Mouse (Mus musculus) thymus, adult 2 months (tissue): ENCODE measurements at regions not wholly inside any gene's neighbourhood (a gene's known extent, or its start where the extent isn't known, plus 50 kb on each side); places are given as distances from the start of the nearest gene placed in this dataset.

ENCODE experiments used
- CTCF ChIP-seq: fragments of 200-500 bp; IDR thresholded peaks from 2 replicates; pipeline ENCODE4 v1.5.1; 2012; ENCODE audit warnings: mild to moderate bottlenecking, control low read depth, low read length, moderate library complexity, borderline replicate concordance; ENCODE audit not compliant: control insufficient read depth, poor library complexity, insufficient read depth; ENCODE audit errors: extremely low read depth
- POLR2A ChIP-seq: fragments of 200-500 bp; IDR thresholded peaks from 2 replicates; pipeline ENCODE4 v1.6.1; 2012; ENCODE audit warnings: mild to moderate bottlenecking, low read length, control low read depth, moderate library complexity; ENCODE audit not compliant: control insufficient read depth, poor library complexity, insufficient read depth; ENCODE audit errors: extremely low read depth

DNA sequence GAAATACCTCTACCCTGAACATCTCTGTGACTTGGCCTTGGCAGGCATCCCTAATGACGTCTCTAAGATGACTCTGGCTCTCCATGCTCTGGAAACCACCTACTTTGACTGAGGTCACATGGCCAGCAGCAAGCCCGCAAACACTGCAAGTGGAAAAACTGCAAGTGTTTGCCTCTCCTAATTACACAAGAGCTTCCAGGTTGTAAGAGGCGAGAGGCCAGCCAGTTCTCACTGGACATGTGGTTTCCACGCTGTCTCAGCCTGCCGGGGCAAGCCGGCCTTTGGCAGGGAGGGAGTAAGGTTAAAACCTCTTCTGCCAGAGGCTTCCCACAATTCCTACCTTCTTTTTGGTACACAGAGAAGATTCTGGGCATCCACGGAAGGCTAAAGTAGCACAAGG, 79.9 kb upstream of the Lrig1 start:
- no peak for TF ChIP-seq POLR2A
- TF ChIP-seq CTCF, result no peak
